Mouse (Mus musculus) embryonic facial prominence, embryonic 14.5 days (tissue): ENCODE measurements around the gene 4930519P11Rik. TPM values are rescaled to one million over a fixed set of nuclear protein-coding genes. Genes with fewer than 3 reads are reported as not detected.

Experiments used
- ATAC-seq: fragments of 200-750 bp; cut with Nextera tagmentation; 2 replicates; pipeline ENCODE4 v1.8.0; 2017; ENCODE audit warnings: low read depth, moderate number of reproducible peaks, moderate TSS enrichment
- DNase-seq: peaks from one replicate; pipeline ENCODE4 v3.0.0-alpha.2; 2015; ENCODE audit warnings: low spot score
- H3K27ac ChIP-seq: fragments of 300-500 bp; sonication (generic); replicated peaks from 2 replicates; pipeline ENCODE4 v1.5.1; 2014; ENCODE audit warnings: low read depth, mild to moderate bottlenecking, low read length, moderate library complexity
- H3K27me3 ChIP-seq: fragments of 300-500 bp; sonication (generic); replicated peaks from 2 replicates; pipeline ENCODE4 v1.6.1; 2014; ENCODE audit warnings: low read length; ENCODE audit not compliant: control insufficient read depth, insufficient read depth
- H3K36me3 ChIP-seq: fragments of 300-500 bp; sonication (generic); 2 replicates; pipeline ENCODE4 v1.6.1; 2014; ENCODE audit warnings: low read length, mixed read lengths; ENCODE audit not compliant: control insufficient read depth, insufficient read depth
- H3K4me1 ChIP-seq: fragments of 300-500 bp; sonication (generic); 2 replicates; pipeline ENCODE4 v1.6.1; 2014; ENCODE audit warnings: antibody characterized with exemption, low read length; ENCODE audit not compliant: control insufficient read depth, insufficient read depth
- H3K4me2 ChIP-seq: fragments of 300-500 bp; sonication (generic); 2 replicates; pipeline ENCODE4 v1.6.1; 2014; ENCODE audit warnings: low read depth, mild to moderate bottlenecking, low read length, moderate library complexity, mixed read lengths
- H3K4me3 ChIP-seq: fragments of 300-500 bp; sonication (generic); 2 replicates; pipeline ENCODE4 v1.5.1; 2014; ENCODE audit warnings: low read depth, mild to moderate bottlenecking, low read length
- H3K9ac ChIP-seq: fragments of 300-500 bp; sonication (generic); 2 replicates; pipeline ENCODE4 v1.6.1; 2014; ENCODE audit warnings: low read depth, mild to moderate bottlenecking, low read length, moderate library complexity, mixed read lengths
- H3K9me3 ChIP-seq: fragments of 300-500 bp; sonication (generic); 2 replicates; pipeline ENCODE4 v1.6.1; 2016; ENCODE audit warnings: low read length; ENCODE audit not compliant: control insufficient read depth
- WGBS: fragments of 180-500 bp; shearing (Covaris S2); extraction: QIAGEN DNeasy Blood & Tissue Kit; methylation state at CpG from one replicate; pipeline ENCODE4 v1.1.7; 2014; 5-methylcytosine and 5-hydroxymethylcytosine counted together
- polyA plus RNA-seq: library from polyadenylated mRNA; unstranded; fragments of >200 nt; fragmentation: Nextera tagmentation; extraction: Ambion mirVana; gene quantifications from 2 replicates; pipeline ENCODE4 v1.2.1, GENCODE M21; 2014

The 4930519P11Rik gene
- polyA plus RNA-seq, 1 experiment from 2014 or later, result not detected

- Histone ChIP-seq H3K27me3 (no peaks in the 10 kb centered on the region), H3K4me2 (no peak overlapping the region), H3K36me3 (no peaks in the 10 kb centered on the region), H3K27ac (no peak overlapping the region), H3K9me3 (no peaks in the 10 kb centered on the region), H3K4me1 (peaks cover 8% of the 10 kb centered on the region), H3K4me3 (no peak overlapping the region), H3K9ac (no peak overlapping the region)
- WGBS, result 74% methylated on average over 3 of the region's 3 CpGs
- DNase-seq, result no peak
- ATAC-seq, result no peak
Measured at GRCm38 (mm10) chr2:154601324-154601723, 11.9 kb downstream of the 4930519P11Rik start.

DNA sequence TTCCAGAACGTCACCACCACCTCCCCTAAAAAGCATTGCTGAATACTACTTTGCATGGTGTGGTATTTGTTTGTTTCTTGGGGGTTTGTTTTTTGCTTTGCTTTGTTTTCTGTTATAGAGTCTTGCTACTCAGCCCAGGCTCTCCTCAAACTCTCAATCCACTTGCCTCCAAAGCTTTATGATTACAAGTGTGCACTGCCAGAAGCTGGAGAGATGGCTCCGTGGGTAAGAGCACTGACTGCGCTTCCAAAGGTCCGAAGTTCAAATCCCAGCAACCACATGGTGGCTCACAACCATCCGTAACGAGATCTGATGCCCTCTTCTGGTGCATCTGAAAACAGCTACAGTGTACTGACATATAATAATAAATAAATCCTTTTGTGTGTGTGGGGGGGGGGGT is 12.7 kb downstream of the 4930519P11Rik start:
- 66% methylated on average over 6 of the region's 6 CpGs for WGBS
- no peak overlapping the region for H3K9ac ChIP-seq
- no peaks in the 10 kb centered on the region for H3K9me3 ChIP-seq
- no peak overlapping the region for H3K4me3 ChIP-seq
- ATAC-seq (no peak), DNase-seq (no peak)
- H3K27ac ChIP-seq, result no peak overlapping the region
- no peaks in the 10 kb centered on the region for H3K27me3 ChIP-seq
- no peak overlapping the region for H3K4me2 ChIP-seq
- H3K4me1 ChIP-seq, result peaks cover 8% of the 10 kb centered on the region
- 0 out of 2 replicates have a peak, but pooled peaks cover 5% of the 10 kb centered on the region for H3K36me3 ChIP-seq

DNA sequence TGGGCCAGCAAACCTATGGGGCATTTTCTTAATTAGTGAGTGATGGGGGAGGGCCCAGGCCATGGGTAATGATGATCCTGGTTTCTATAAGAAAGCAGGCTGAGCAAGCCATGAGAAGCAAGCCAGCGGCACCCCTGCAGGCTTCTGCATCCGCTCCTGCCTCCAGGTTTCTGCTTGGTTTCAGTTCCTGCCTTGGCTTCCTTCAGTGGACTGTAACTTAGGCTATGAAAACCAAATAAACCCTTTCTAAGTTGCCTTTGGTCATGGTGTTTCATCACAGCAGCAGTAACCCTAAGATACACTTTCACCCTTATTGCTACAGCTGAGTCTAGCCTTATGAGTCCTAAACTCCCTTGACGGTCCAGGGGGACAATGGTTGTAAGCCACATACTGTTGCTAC is 15.8 kb downstream of the 4930519P11Rik start:
- no peak for DNase-seq
- Histone ChIP-seq H3K27ac (no peak overlapping the region), H3K9ac (no peak overlapping the region), H3K9me3 (no peaks in the 10 kb centered on the region), H3K4me2 (no peak overlapping the region), H3K4me1 (no peaks in the 10 kb centered on the region), H3K4me3 (no peak overlapping the region), H3K27me3 (no peaks in the 10 kb centered on the region), H3K36me3 (peaks cover 23% of the 10 kb centered on the region; the same call in 1 of the 2 replicates)
- no peak for ATAC-seq
- WGBS, result 86% methylated on average over 3 of the region's 3 CpGs

- no peak overlapping the region for H3K27ac ChIP-seq
- H3K27me3 ChIP-seq, result no peaks in the 10 kb centered on the region
- H3K4me1 ChIP-seq, result no peaks in the 10 kb centered on the region
- no peak overlapping the region for H3K9ac ChIP-seq
- no peak overlapping the region for H3K4me2 ChIP-seq
- no peak for ATAC-seq
- no peaks in the 10 kb centered on the region for H3K9me3 ChIP-seq
- no peak for DNase-seq
- H3K36me3 ChIP-seq, result peaks cover 23% of the 10 kb centered on the region; the same call in 1 of the 2 replicates
- no peak overlapping the region for H3K4me3 ChIP-seq
- 78% methylated on average over 5 of the region's 5 CpGs for WGBS
Measured at GRCm38 (mm10) chr2:154595775-154596174, 17.5 kb downstream of the 4930519P11Rik start.

GRCm38 (mm10) chr2:154593025-154593424 is 20.2 kb downstream of the 4930519P11Rik start:
- no peak for ATAC-seq
- no peak for DNase-seq
- no peaks in the 10 kb centered on the region for H3K27me3 ChIP-seq
- H3K9ac ChIP-seq, result no peak overlapping the region
- H3K4me1 ChIP-seq, result no peaks in the 10 kb centered on the region
- no peak overlapping the region for H3K4me3 ChIP-seq
- H3K27ac ChIP-seq, result no peak overlapping the region
- no peaks in the 10 kb centered on the region for H3K9me3 ChIP-seq
- H3K36me3 ChIP-seq, result peaks cover 23% of the 10 kb centered on the region; the same call in 1 of the 2 replicates
- H3K4me2 ChIP-seq, result no peak overlapping the region
- WGBS, result 77% methylated on average over 3 of the region's 3 CpGs

DNA sequence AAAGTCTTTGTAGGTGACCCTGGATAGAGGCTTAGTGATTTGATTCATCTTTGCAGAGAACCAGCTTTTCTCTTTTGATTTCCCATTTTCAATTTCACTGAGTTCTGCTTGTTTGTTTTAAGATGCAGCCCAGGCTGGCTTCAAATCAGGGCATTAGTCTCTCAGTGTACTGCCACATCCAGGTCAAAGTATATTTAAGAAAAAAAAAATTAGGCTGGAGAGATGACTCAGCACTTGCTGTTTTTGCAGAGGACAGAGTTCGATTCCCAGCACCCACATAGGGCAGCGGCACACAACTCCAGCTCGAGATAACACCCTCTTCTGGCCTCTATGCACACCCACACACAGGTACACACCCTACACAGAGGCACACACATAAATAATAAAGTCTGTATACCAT is 22.0 kb downstream of the 4930519P11Rik start:
- Histone ChIP-seq H3K36me3 (peaks cover 35% of the 10 kb centered on the region; the same call in 1 of the 2 replicates), H3K27me3 (no peaks in the 10 kb centered on the region), H3K27ac (no peak overlapping the region), H3K9ac (no peak overlapping the region), H3K4me2 (no peak overlapping the region), H3K9me3 (no peaks in the 10 kb centered on the region), H3K4me1 (no peaks in the 10 kb centered on the region), H3K4me3 (no peak overlapping the region)
- DNase-seq (no peak), ATAC-seq (no peak)
- WGBS, result 82% methylated on average over 3 of the region's 3 CpGs

- Histone ChIP-seq H3K9me3 (no peaks in the 10 kb centered on the region), H3K27me3 (no peaks in the 10 kb centered on the region), H3K4me2 (no peak overlapping the region), H3K4me1 (0 out of 2 replicates have a peak, but pooled peaks cover 8% of the 10 kb centered on the region), H3K27ac (no peak overlapping the region), H3K4me3 (no peak overlapping the region), H3K36me3 (peaks cover 23% of the 10 kb centered on the region; the same call in 1 of the 2 replicates), H3K9ac (no peak overlapping the region)
- 77% methylated on average over 4 of the region's 4 CpGs for WGBS
- ATAC-seq (no peak), DNase-seq (peak; percentile 46)
Measured at GRCm38 (mm10) chr2:154589051-154589450, 24.2 kb downstream of the 4930519P11Rik start.

DNA sequence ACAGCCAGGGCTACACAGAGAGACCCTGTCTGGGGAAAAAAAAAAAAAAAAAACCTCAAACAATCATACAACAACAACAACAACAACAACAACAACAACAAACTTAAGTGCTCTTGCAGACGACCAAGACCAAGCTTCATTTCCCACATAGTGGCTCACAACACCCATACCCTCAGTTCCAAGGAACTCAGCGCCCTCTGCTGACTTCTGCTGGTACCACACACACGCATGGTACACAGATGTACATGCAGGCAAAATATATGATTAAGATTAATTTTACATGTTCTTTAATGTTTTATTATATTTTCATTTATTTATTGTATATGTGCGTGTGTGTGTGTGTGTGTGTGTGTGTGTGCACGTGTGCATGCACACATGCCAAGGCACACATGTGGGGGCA is 26.8 kb downstream of the 4930519P11Rik start:
- DNase-seq, result no peak
- Histone ChIP-seq H3K9ac (no peak overlapping the region), H3K36me3 (peaks cover 12% of the 10 kb centered on the region; the same call in 1 of the 2 replicates), H3K27me3 (no peaks in the 10 kb centered on the region), H3K4me2 (no peak overlapping the region), H3K4me1 (0 out of 2 replicates have a peak, but pooled peaks cover 12% of the 10 kb centered on the region), H3K9me3 (no peaks in the 10 kb centered on the region), H3K4me3 (no peak overlapping the region), H3K27ac (no peak overlapping the region)
- ATAC-seq, result no peak
- 74% methylated on average over 5 of the region's 5 CpGs for WGBS

GRCm38 (mm10) chr2:154584931-154585601 is 28.2 kb downstream of the 4930519P11Rik start:
- no peak for DNase-seq
- H3K9ac ChIP-seq, result peak overlapping the region; percentile 8
- H3K4me3 ChIP-seq, result no peak overlapping the region
- H3K27me3 ChIP-seq, result no peaks in the 10 kb centered on the region
- ATAC-seq, result no peak
- no peaks in the 10 kb centered on the region for H3K9me3 ChIP-seq
- 66% methylated on average over 16 of the region's 17 CpGs for WGBS
- H3K36me3 ChIP-seq, result peaks cover 12% of the 10 kb centered on the region; the same call in 1 of the 2 replicates
- H3K27ac ChIP-seq, result no peak overlapping the region
- H3K4me1 ChIP-seq, result 0 out of 2 replicates have a peak, but pooled peaks cover 12% of the 10 kb centered on the region
- no peak overlapping the region for H3K4me2 ChIP-seq
